Mouse (Mus musculus) thymus, adult 18-20 months (tissue): Measurements from ENCODE around the gene Arrb2.
"Not testable (repeated sequence)": the region's sequence is repeated elsewhere in the genome, so short reads cannot be mapped to it uniquely, and the experiment has no call there.

Source experiments
- DNase-seq, 2 experiments: peaks; one replicate each; pipeline ENCODE4 v3.0.0; 2022; ENCODE audit warnings: mixed read lengths in 2 of 2

Arrb2 gene

DNA sequence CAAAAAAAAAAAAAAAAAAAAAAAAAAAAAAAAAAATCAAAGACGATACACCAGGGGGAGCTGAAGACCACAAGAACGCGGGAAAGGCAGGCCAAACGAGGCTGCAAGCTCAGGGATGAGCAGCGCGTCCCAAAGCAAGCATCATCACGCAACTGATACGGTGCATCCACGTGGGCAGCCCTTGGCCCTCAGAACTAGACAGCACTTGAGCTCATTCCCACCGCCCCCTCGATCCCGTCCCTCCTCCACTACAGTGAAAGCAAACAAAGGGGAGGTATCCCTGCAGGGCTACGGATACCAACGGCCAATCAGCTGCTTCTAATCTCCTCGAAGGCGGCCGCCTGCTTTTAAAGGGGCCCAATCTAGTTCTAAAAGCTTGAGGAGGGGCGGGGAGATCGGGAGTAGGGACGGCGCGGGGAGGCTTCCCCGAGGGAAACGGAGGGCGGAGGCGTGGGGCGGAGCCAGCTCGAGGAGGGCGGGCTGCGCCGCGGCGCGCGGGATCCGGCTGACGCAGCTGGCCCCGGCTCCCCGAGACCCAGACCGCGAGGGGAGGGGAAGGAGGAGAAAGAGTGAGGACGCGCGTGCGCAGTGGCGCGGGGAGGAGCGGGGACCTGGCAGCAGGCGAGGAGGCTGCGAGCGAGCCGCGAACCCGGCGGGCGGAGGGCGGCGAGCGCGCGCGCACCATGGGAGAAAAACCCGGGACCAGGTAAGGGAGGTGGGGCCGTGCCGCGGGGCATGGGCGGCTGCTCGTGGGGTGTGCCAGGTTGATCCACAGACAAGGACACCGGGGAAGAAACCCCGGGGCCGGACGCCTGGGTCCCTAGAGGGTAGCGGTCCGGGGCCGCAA lies at the start of gene Arrb2:
Gene Arrb2 (plus strand): TSS at position 588 of the 847 bp plus-strand sequence.
- DNase-seq, result peak; percentile 99 to 100

- DNase-seq, result no peak
These were observed 48.3 kb upstream of the Arrb2 start for GRCm38 (mm10) chr11:70384136-70384535.

DNA sequence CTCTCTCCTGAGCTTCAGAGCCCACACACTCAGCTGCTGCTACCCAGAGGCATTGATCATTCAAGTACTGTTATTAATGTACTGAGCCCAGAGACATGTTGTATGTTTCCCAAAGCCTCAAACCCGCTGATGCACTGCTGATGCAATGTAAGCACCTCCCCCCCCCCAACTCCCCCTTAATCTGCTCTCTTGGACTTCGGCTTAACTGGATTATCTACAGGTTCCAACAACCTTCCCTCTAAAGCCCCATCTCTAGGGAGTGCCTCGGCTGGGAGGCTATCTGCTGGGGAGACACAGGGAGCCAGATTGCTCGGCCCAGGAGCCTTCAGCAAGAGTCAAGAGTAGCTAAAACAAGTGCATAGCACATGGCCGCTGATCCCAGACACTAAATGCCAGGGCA lies 45.0 kb upstream of the Arrb2 start:
- no peak for DNase-seq

GRCm38 (mm10) chr11:70389421-70389820 lies 43.0 kb upstream of the Arrb2 start:
- DNase-seq, result no peak

- no peak for DNase-seq
These were observed 28.8 kb upstream of the Arrb2 start for GRCm38 (mm10) chr11:70403598-70403997.

DNA sequence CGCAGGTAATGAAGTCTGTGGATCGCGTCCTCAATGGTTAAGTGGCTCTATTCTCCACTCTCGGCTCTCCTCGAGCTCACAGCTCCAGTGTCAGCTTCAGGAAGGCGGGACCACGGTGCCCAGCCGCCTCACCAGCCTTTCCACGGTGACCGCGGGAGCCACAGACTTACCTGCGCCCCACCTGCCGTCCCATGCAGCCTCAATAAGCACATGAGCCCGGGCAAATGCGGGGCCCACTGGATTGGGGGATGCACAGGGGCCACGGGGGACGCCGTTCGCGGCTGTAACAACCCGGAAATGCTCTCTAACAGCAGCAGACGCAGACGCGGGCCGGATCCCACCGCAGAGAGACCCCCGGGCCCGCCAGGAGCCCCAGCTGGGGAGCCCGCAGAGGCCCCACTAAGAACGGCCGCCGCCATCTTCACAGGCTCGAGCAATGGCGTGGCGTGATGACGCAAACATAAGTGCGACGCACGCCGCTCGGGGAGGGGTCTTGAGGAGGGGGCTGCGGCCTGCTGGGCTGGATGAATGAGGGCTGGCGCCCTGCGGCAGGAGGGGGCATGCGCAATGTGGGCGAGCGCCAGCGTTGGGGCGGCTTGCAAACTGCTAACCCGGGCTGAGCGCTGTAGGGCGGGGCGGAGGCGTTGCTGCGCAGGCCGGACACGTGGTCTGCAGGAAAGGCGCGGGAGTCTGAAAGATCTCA lies 22.7 kb upstream of the Arrb2 start, which contains the start of gene Pelp1:
Gene Pelp1 (minus strand): TSS at position 438 of the 703 bp plus-strand sequence.
- peak; percentile 84 to 88 for DNase-seq

- DNase-seq, result no peak
These were observed 22.2 kb upstream of the Arrb2 start for GRCm38 (mm10) chr11:70410297-70410643.

DNA sequence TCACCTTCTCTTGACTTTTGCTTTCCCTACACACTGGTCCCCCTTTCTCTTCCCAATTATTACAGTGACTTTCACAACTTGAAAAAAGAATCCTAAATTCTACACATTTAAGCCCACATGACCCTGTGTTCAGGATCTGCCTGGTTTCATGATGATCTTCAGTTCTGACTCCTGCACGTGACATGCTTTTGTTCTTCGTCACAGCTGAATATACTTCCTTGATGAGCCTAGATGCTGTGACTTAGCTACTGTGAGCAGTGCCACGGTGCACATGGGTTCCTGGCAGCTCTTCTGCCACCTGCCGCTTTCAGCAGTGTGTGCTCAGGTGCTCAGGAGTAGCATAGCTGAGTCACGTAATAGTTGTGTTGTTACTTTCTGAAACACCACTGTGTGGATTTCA lies 19.8 kb upstream of the Arrb2 start:
- DNase-seq, result no peak

- peak in 1 of 2 experiments; percentile 63 for DNase-seq
These were observed 18.5 kb upstream of the Arrb2 start for GRCm38 (mm10) chr11:70413961-70414360.

- no peak for DNase-seq
These were observed 14.2 kb upstream of the Arrb2 start for GRCm38 (mm10) chr11:70418199-70418598.

DNA sequence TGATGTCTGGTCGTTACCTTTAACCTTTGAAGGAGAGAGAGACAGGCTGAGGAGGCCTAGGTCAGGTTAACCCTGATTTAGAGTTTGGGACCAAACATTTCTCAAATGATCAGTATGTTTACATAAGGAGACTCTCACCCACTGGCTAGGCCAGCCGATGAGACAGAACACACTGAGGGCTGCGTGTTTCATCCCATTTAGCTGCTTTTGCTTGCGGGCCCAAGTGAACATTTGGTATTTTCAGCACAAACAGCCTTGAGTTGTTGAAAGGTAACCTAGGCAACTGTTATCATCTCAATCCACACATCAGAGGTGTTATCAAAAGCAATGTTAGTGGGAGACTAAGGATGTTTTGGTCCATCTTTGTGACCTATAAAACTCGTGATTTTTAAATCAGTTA lies 12.9 kb upstream of the Arrb2 start:
- no peak for DNase-seq

DNA sequence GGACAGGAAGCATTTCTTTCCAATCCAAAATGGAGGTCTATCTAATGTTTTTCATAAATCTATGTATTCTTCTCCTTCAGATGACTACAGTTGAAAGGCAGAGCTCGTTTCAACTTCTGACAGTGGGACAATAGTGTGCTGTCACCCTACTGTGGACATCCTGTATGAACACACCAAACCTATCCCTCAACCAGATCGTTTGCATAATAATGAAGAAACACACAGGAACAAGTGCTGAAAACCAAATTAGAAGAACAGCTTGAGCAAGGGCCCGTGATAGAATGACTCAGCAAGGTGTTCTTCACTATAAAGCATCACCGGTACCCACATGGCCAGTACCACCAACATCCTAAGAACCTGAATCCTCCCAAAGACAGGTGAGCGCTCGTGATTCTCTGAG lies 5.8 kb upstream of the Arrb2 start:
- DNase-seq, result not testable (repeated sequence)

DNA sequence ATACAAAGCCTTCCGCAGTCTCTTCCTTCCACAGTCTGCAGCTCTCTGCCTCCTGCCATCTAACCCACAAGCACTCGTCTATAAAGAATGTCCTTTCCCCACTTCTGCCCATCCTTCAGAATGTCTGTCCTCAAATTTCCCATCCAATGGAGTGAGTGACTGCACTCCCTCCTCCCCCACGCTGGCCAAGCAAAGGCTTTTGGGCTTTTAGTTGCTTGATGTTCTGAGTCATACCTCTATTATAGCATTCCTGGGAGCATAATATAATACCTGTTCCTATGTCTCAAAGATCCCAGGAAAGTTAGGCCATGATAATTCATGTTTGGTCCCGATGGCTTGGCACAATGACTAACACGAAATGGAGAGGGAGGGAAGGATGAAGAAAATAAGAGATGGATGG lies 861 bp upstream of the Arrb2 start:
- no peak for DNase-seq

- no peak for DNase-seq
These were observed 597 bp downstream of the Arrb2 start for GRCm38 (mm10) chr11:70432895-70433568.

GRCm38 (mm10) chr11:70433569-70433943 lies 1.1 kb downstream of the Arrb2 start:
- no peak for DNase-seq

DNA sequence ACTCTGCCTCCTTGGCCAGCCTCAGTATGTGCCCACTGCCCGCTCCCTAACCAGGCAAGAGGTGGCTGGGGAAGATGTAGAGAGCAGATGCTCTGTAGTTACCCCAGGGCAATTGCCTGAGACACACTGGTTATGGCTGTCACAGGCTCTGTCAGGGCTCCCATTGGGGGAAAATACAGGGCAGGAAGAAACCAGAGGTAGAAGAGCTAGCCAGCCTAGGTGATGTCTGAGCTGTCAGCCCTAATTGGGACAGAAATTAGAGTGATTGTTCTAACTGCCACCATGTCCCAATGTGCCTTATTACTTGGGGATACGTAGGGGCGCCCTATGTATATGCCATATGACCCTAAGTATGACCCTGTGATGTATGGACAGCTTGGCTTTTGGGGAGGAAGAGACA lies 1.5 kb downstream of the Arrb2 start:
- no peak for DNase-seq

GRCm38 (mm10) chr11:70435476-70435875 lies 3.0 kb downstream of the Arrb2 start:
- peak; percentile 51 to 73 for DNase-seq

DNA sequence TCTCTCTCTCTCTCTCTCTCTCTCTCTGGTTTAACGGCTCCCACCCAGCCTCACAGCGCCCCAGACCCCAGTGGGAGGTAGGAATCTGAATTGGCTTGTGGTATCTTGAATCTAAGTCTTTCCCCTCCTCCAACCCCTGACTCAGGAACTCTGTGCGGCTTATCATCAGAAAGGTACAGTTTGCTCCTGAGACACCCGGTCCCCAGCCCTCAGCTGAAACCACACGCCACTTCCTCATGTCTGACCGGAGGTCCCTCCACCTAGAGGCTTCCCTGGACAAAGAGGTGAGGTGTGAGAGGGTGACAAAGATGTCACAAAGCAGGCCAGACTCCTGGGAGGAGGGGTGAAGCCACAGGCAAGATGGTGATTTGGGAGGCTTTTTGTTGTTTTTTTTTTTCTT lies 5.0 kb downstream of the Arrb2 start:
- no peak for DNase-seq

DNA sequence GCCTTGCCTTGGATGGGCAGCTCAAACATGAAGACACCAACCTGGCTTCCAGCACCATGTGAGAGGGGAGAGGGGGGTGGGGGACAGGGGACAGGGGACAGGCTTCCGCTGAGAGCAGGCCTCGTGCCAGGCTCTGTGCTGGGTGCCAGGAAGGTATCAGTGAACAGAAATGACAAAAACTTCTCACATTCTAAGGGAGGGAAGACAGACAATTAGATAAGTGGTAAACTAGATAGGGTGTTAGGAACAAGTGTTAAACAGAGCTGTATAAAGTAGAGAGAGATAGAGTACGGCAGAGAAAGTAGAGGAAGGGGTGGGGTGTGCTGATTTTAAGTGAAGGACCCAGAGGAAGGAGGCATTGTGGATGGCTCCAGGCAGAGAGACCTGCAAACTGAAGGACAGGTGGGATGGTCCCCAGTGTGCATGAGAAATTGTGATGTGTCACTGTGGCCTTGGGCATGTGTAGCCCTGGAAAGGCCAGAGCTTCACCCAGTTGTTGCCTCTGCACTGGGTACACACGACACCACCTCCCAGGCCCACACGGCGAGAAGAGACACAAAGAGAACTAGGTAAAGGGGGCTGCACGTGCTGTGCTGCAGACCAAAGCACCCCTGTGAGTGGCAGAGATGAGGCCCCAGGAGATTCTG lies 6.4 kb downstream of the Arrb2 start:
- DNase-seq, result no peak

DNA sequence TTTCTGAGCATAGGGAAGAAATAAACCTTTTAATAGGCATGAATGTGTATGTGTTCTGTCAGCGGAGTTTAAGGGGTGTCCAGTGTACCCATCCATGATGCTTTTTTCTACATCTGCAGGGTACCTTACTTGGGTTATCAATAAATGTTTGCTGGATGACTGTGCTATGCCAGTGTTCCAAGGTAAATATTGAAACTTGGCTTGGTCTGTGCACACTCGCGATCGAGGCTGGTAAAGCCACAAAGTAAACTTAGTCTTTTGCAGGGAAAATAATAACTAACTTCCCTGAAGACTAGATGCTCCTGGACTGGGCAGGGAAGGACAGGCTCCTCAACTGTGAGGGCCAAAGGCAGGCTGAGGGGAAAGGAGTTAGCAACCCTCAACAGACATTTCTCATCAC lies 8.2 kb downstream of the Arrb2 start:
- DNase-seq, result no peak

DNA sequence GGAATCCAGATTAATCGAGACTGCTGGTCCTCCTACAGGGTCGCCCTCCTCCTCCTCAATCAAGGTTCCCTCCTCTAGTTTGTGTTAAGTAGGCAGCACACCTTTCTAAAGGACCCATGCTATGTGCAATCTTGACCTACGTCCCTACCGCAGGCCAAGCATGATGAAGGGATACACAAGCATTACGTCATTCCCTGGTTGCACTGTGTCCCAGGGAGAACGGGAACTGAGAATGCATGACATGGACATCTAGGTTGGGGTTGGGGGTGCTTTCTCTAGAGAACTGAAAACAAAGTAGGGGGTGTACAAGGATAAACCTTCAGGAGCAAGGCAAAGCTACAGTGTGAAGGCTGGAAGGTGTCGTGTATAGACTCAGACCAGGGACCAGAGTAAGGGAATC lies 9.4 kb downstream of the Arrb2 start:
- no peak for DNase-seq

- DNase-seq, result no peak
These were observed 11.5 kb downstream of the Arrb2 start for GRCm38 (mm10) chr11:70443964-70444363.

GRCm38 (mm10) chr11:70444667-70445066 lies 12.2 kb downstream of the Arrb2 start:
- DNase-seq, result no peak
